Mouse (Mus musculus) heart, adult 9 months (tissue): ENCODE results near the gene Unc45a.

Source experiments
- DNase-seq, 2 experiments: peaks; one replicate each; pipeline ENCODE4 v3.0.0; 2022; ENCODE audit warnings: low spot score in 2 of 2

The Unc45a gene

GRCm38 (mm10) chr7:80340793-80341192 lies at the start of gene Unc45a:
Unc45a (minus strand) TSS chr7:80341005.
- DNase-seq, result peak; percentile 69

GRCm38 (mm10) chr7:80387633-80388543 lies 47.1 kb upstream of the Unc45a start, which contains the start of gene Fes:
Fes (minus strand) TSS chr7:80387946.
- peak; percentile 78 to 89 for DNase-seq

- DNase-seq, result peak in 1 of 2 experiments; percentile 61
These were observed 46.3 kb upstream of the Unc45a start for GRCm38 (mm10) chr7:80387033-80387632.

GRCm38 (mm10) chr7:80386235-80386930 lies 45.6 kb upstream of the Unc45a start:
- peak; percentile 82 to 90 for DNase-seq

GRCm38 (mm10) chr7:80382919-80383318 lies 42.1 kb upstream of the Unc45a start:
- no peak for DNase-seq

GRCm38 (mm10) chr7:80379531-80379930 lies 38.7 kb upstream of the Unc45a start:
- DNase-seq, result no peak

GRCm38 (mm10) chr7:80377471-80377870 lies 36.7 kb upstream of the Unc45a start:
- DNase-seq, result peak in 1 of 2 experiments; percentile 60

GRCm38 (mm10) chr7:80376192-80376591 lies 35.4 kb upstream of the Unc45a start:
- DNase-seq, result no peak

GRCm38 (mm10) chr7:80375376-80376039 lies 34.7 kb upstream of the Unc45a start:
- DNase-seq, result no peak

GRCm38 (mm10) chr7:80374733-80375132 lies 33.9 kb upstream of the Unc45a start:
- DNase-seq, result no peak

- no peak for DNase-seq
These were observed 33.5 kb upstream of the Unc45a start for GRCm38 (mm10) chr7:80374280-80374679.

GRCm38 (mm10) chr7:80373850-80374249 lies 33.0 kb upstream of the Unc45a start:
- no peak for DNase-seq

GRCm38 (mm10) chr7:80373352-80373751 lies 32.5 kb upstream of the Unc45a start:
- no peak for DNase-seq

- no peak for DNase-seq
These were observed 31.9 kb upstream of the Unc45a start for GRCm38 (mm10) chr7:80372667-80373066.

GRCm38 (mm10) chr7:80372166-80372565 lies 31.4 kb upstream of the Unc45a start:
- DNase-seq, result no peak

- peak; percentile 77 to 78 for DNase-seq
These were observed 30.4 kb upstream of the Unc45a start, which contains the start of gene Man2a2 for GRCm38 (mm10) chr7:80371041-80371751. Man2a2 (minus strand) TSS chr7:80371375.

GRCm38 (mm10) chr7:80370649-80371040 lies 29.8 kb upstream of the Unc45a start:
- DNase-seq, result peak; percentile 76 to 84

GRCm38 (mm10) chr7:80369967-80370431 lies 29.2 kb upstream of the Unc45a start:
- no peak for DNase-seq

- no peak for DNase-seq
These were observed 28.7 kb upstream of the Unc45a start for GRCm38 (mm10) chr7:80369461-80369860.

GRCm38 (mm10) chr7:80368635-80369421 lies 28.0 kb upstream of the Unc45a start:
- peak; percentile 47 to 48 for DNase-seq
